Mouse (Mus musculus) gastrocnemius, postnatal 36 days (tissue): Measurements from ENCODE around the gene Nfkb1. TPM values are rescaled to one million over a fixed set of nuclear protein-coding genes. Genes with fewer than 3 reads are reported as not detected.

Source experiments
- DNase-seq, 2 experiments: peaks; one replicate each; pipeline ENCODE4 v3.0.0; 2022
- intact Hi-C: fragments of 180-260 bp; cut with DNase I; formaldehyde crosslinking; loops from one replicate; pipeline ENCODE4 v1.15.1; 2025
- total RNA-seq, 2 experiments: library from RNA; stranded (reverse); gene quantifications; 2 replicates each; pipeline ENCODE4 v1.2.3; 2021

Gene Nfkb1
- total RNA-seq, 2 experiments from 2014 or later, result 17.0 to 17.9 TPM

GRCm38 (mm10) chr3:135711040-135711570 is 19.8 kb upstream of the Nfkb1 start:
- no peak for DNase-seq
- intact Hi-C loops, result no loop called here

- no peak for DNase-seq
- intact Hi-C loops, result no loop called here
Observed at GRCm38 (mm10) chr3:135703307-135703706, 12.0 kb upstream of the Nfkb1 start.

GRCm38 (mm10) chr3:135702658-135703057 is 11.3 kb upstream of the Nfkb1 start:
- no peak for DNase-seq
- intact Hi-C loops, result no loop called here

- no peak for DNase-seq
- intact Hi-C loops, result loop anchor here (5.0 kb wide), 1 partner anchor 52 kb away; no protein-coding TSS in a partner anchor
Observed at GRCm38 (mm10) chr3:135699523-135700264, 8.3 kb upstream of the Nfkb1 start.

GRCm38 (mm10) chr3:135698466-135698975 is 7.2 kb upstream of the Nfkb1 start:
- DNase-seq, result no peak
- intact Hi-C loops, result loop anchor here (5.0 kb wide), 1 partner anchor 51 kb away; no protein-coding TSS in a partner anchor

- DNase-seq, result no peak
- intact Hi-C loops, result loop anchor here (5.0 kb wide), 1 partner anchor 49 kb away; no protein-coding TSS in a partner anchor
Observed at GRCm38 (mm10) chr3:135696262-135696661, 4.9 kb upstream of the Nfkb1 start.

GRCm38 (mm10) chr3:135692999-135693398 is 1.7 kb upstream of the Nfkb1 start:
- intact Hi-C loops, result no loop called here
- no peak for DNase-seq

GRCm38 (mm10) chr3:135690568-135691190 is 668 bp downstream of the Nfkb1 start:
- intact Hi-C loops, result no loop called here
- peak; percentile 33 to 60 for DNase-seq

GRCm38 (mm10) chr3:135689773-135690567 is 1.4 kb downstream of the Nfkb1 start:
- intact Hi-C loops, result no loop called here
- DNase-seq, result no peak

- intact Hi-C loops, result no loop called here
- DNase-seq, result no peak
Observed at GRCm38 (mm10) chr3:135688970-135689772, 2.2 kb downstream of the Nfkb1 start.

GRCm38 (mm10) chr3:135687965-135688364 is 3.4 kb downstream of the Nfkb1 start:
- intact Hi-C loops, result no loop called here
- DNase-seq, result no peak

GRCm38 (mm10) chr3:135686419-135686818 is 4.9 kb downstream of the Nfkb1 start:
- no peak for DNase-seq

GRCm38 (mm10) chr3:135683275-135683674 is 8.1 kb downstream of the Nfkb1 start:
- intact Hi-C loops, result no loop called here
- DNase-seq, result no peak

More at GRCm38 (mm10) chr3:135686419-135686818, 4.9 kb downstream of the Nfkb1 start:
- intact Hi-C loops, result no loop called here

GRCm38 (mm10) chr3:135682240-135682639 is 9.1 kb downstream of the Nfkb1 start:
- intact Hi-C loops, result no loop called here
- no peak for DNase-seq

- DNase-seq, result no peak
- intact Hi-C loops, result no loop called here
Observed at GRCm38 (mm10) chr3:135681272-135681783, 10.0 kb downstream of the Nfkb1 start.

GRCm38 (mm10) chr3:135680213-135680843 is 11.0 kb downstream of the Nfkb1 start:
- intact Hi-C loops, result no loop called here
- no peak for DNase-seq

GRCm38 (mm10) chr3:135677064-135677463 is 14.3 kb downstream of the Nfkb1 start:
- intact Hi-C loops, result no loop called here

GRCm38 (mm10) chr3:135676364-135676763 is 15.0 kb downstream of the Nfkb1 start:
- intact Hi-C loops, result no loop called here

More at GRCm38 (mm10) chr3:135677064-135677463, 14.3 kb downstream of the Nfkb1 start:
- no peak for DNase-seq

GRCm38 (mm10) chr3:135675480-135675879 is 15.9 kb downstream of the Nfkb1 start:
- DNase-seq, result no peak
- intact Hi-C loops, result no loop called here

More at GRCm38 (mm10) chr3:135676364-135676763, 15.0 kb downstream of the Nfkb1 start:
- DNase-seq, result no peak
